Mouse (Mus musculus) kidney, embryonic 14.5 days (tissue): ENCODE data around the gene Fgf22. TPM values are rescaled to one million over a fixed set of nuclear protein-coding genes. Genes with fewer than 3 reads are reported as not detected.

ENCODE experiments used
- ATAC-seq: fragments of 200-750 bp; cut with Nextera tagmentation; 2 replicates; pipeline ENCODE4 v1.8.0; 2017; ENCODE audit warnings: moderate number of reproducible peaks, mild to moderate bottlenecking, moderate TSS enrichment, moderate library complexity; ENCODE audit not compliant: low FRiP score, low TSS enrichment
- H3K27ac ChIP-seq: fragments of 300-500 bp; sonication (generic); 2 replicates; pipeline ENCODE4 v1.5.1; 2014; ENCODE audit warnings: low read depth, mild to moderate bottlenecking, low read length, moderate library complexity, mixed read lengths
- H3K27me3 ChIP-seq: fragments of 300-500 bp; sonication (generic); 2 replicates; pipeline ENCODE4 v1.6.1; 2014; ENCODE audit warnings: mild to moderate bottlenecking, low read length; ENCODE audit not compliant: control insufficient read depth, insufficient read depth
- H3K36me3 ChIP-seq: fragments of 300-500 bp; sonication (generic); 2 replicates; pipeline ENCODE4 v1.6.1; 2014; ENCODE audit warnings: low read length, mixed read lengths; ENCODE audit not compliant: control insufficient read depth, insufficient read depth
- H3K4me1 ChIP-seq: fragments of 300-500 bp; sonication (generic); 2 replicates; pipeline ENCODE4 v1.6.1; 2014; ENCODE audit warnings: low read length, mixed read lengths; ENCODE audit not compliant: control insufficient read depth, insufficient read depth
- H3K4me2 ChIP-seq: fragments of 300-500 bp; sonication (generic); replicated peaks from 2 replicates; pipeline ENCODE4 v1.6.1; 2014; ENCODE audit warnings: low read depth, mild to moderate bottlenecking, low read length
- H3K4me3 ChIP-seq: fragments of 300-500 bp; sonication (generic); 2 replicates; pipeline ENCODE4 v1.5.1; 2014; ENCODE audit warnings: mild to moderate bottlenecking, low read length
- H3K9ac ChIP-seq: fragments of 300-500 bp; sonication (generic); 2 replicates; pipeline ENCODE4 v1.6.1; 2014; ENCODE audit warnings: low read depth, mild to moderate bottlenecking, low read length, moderate library complexity
- H3K9me3 ChIP-seq: fragments of 300-500 bp; sonication (generic); 2 replicates; pipeline ENCODE4 v1.6.1; 2016; ENCODE audit warnings: low read length; ENCODE audit not compliant: control insufficient read depth
- WGBS: fragments of 180-500 bp; shearing (Covaris S2); extraction: QIAGEN DNeasy Blood & Tissue Kit; methylation state at CpG from one replicate; pipeline ENCODE4 v1.1.7; 2014; 5-methylcytosine and 5-hydroxymethylcytosine counted together
- polyA plus RNA-seq: library from polyadenylated mRNA; unstranded; fragments of >200 nt; fragmentation: Nextera tagmentation; extraction: Ambion mirVana; gene quantifications from 2 replicates; pipeline ENCODE4 v1.2.1, GENCODE M21; 2014

Fgf22 gene
- polyA plus RNA-seq, 1 experiment from 2014 or later, result 0.61 TPM

GRCm38 (mm10) chr10:79767372-79768244, 12.7 kb downstream of the Fgf22 start:
- peak overlapping the region; percentile 82; the same call in 1 of the 2 replicates for H3K27ac ChIP-seq
- H3K27me3 ChIP-seq, result no peaks in the 10 kb centered on the region
- WGBS, result 10% methylated on average over 40 of the region's 40 CpGs
- H3K9me3 ChIP-seq, result no peaks in the 10 kb centered on the region; the same call in 1 of the 2 replicates
- H3K4me1 ChIP-seq, result peaks cover 25% of the 10 kb centered on the region
- peak; percentile 88 for ATAC-seq
- H3K4me3 ChIP-seq, result peak overlapping the region; percentile 67
- peak overlapping the region; percentile 96 for H3K4me2 ChIP-seq
- H3K9ac ChIP-seq, result peak overlapping the region; percentile 38
- peaks cover 3% of the 10 kb centered on the region; the same call in 1 of the 2 replicates for H3K36me3 ChIP-seq

DNA sequence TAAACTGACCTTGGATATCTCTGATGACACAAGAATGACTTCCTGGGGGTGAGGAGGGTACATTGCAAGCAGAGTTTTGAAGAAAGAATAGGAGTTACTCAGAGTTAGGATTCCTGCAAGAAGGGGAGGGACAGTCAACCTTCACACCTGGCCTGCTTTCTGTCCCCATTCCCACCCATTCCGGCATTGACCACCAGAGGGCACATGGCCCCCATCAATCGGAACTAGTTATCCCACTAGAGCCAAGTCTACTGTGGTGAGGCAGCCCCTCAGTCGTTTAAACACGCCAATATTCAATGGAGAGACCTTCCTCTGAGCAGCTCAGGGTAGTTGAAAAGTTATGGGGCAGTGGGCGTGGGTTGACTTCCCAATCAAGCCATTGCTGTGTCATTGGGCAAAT, 13.5 kb downstream of the Fgf22 start:
- 0 out of 2 replicates have a peak, but pooled peaks cover 3% of the 10 kb centered on the region for H3K36me3 ChIP-seq
- no peak overlapping the region for H3K4me2 ChIP-seq
- H3K9ac ChIP-seq, result no peak overlapping the region
- H3K4me1 ChIP-seq, result peaks cover 25% of the 10 kb centered on the region
- H3K9me3 ChIP-seq, result no peaks in the 10 kb centered on the region; the same call in 1 of the 2 replicates
- ATAC-seq, result no peak
- no peak overlapping the region for H3K4me3 ChIP-seq
- under 1% methylated on average over 5 of the region's 5 CpGs for WGBS
- no peak overlapping the region for H3K27ac ChIP-seq
- H3K27me3 ChIP-seq, result no peaks in the 10 kb centered on the region

- 17% methylated on average over 4 of the region's 4 CpGs for WGBS
- Histone ChIP-seq H3K27me3 (no peaks in the 10 kb centered on the region), H3K4me1 (peaks cover 25% of the 10 kb centered on the region), H3K4me3 (no peak overlapping the region), H3K27ac (no peak overlapping the region), H3K4me2 (no peak overlapping the region), H3K9me3 (no peaks in the 10 kb centered on the region; the same call in 1 of the 2 replicates), H3K9ac (no peak overlapping the region), H3K36me3 (0 out of 2 replicates have a peak, but pooled peaks cover 3% of the 10 kb centered on the region)
- no peak for ATAC-seq
Measured at GRCm38 (mm10) chr10:79769329-79769728, 14.5 kb downstream of the Fgf22 start.

DNA sequence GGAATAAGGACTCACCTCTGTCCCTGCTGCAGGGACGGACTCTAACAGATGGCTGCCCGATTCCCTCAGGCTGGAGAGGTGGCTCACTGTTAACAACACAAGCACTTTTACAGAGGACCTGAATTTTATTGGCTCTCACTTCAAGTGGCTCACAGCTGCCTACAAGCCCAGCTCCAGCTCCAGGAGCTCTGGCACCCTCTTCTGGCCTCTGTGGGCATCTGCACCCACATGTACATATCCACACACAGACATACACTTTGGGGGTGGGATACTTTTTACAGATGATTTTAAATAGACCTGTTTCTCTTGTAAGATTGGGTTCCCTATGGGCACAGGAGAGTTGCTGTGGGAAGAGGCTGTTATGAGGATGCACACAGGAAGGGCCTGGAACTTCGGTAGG, 17.4 kb downstream of the Fgf22 start:
- Histone ChIP-seq H3K36me3 (no peaks in the 10 kb centered on the region), H3K4me2 (no peak overlapping the region), H3K9me3 (no peaks in the 10 kb centered on the region; the same call in 1 of the 2 replicates), H3K4me3 (no peak overlapping the region), H3K27ac (no peak overlapping the region), H3K4me1 (peaks cover 11% of the 10 kb centered on the region), H3K9ac (no peak overlapping the region), H3K27me3 (no peaks in the 10 kb centered on the region)
- WGBS, result 94% methylated on average over 3 of the region's 3 CpGs
- ATAC-seq, result no peak

GRCm38 (mm10) chr10:79773208-79773607, 18.3 kb downstream of the Fgf22 start:
- H3K9me3 ChIP-seq, result no peaks in the 10 kb centered on the region; the same call in 1 of the 2 replicates
- H3K4me2 ChIP-seq, result no peak overlapping the region
- ATAC-seq, result no peak
- H3K4me3 ChIP-seq, result no peak overlapping the region
- peaks cover 15% of the 10 kb centered on the region for H3K4me1 ChIP-seq
- H3K27ac ChIP-seq, result no peak overlapping the region
- no peaks in the 10 kb centered on the region for H3K27me3 ChIP-seq
- 89% methylated on average over 2 of the region's 2 CpGs for WGBS
- no peak overlapping the region for H3K9ac ChIP-seq
- no peaks in the 10 kb centered on the region for H3K36me3 ChIP-seq

- Histone ChIP-seq H3K4me2 (no peak overlapping the region), H3K36me3 (no peaks in the 10 kb centered on the region), H3K27ac (no peak overlapping the region), H3K27me3 (0 out of 2 replicates have a peak, but pooled peaks cover 4% of the 10 kb centered on the region), H3K4me3 (no peak overlapping the region), H3K4me1 (peaks cover 11% of the 10 kb centered on the region), H3K9me3 (no peaks in the 10 kb centered on the region; the same call in 1 of the 2 replicates), H3K9ac (no peak overlapping the region)
- no peak for ATAC-seq
- 67% methylated on average over 5 of the region's 5 CpGs for WGBS
Measured at GRCm38 (mm10) chr10:79774486-79775279, 19.8 kb downstream of the Fgf22 start.

- Histone ChIP-seq H3K9me3 (no peaks in the 10 kb centered on the region; the same call in 1 of the 2 replicates), H3K36me3 (no peaks in the 10 kb centered on the region), H3K27me3 (peaks cover 8% of the 10 kb centered on the region; the same call in 1 of the 2 replicates), H3K9ac (peak within 1 kb of the TSS; percentile 64), H3K4me3 (peak within 1 kb of the TSS; percentile 53), H3K27ac (no peak within 1 kb of the TSS), H3K4me2 (peak within 1 kb of the TSS; percentile 72), H3K4me1 (peaks cover 21% of the 10 kb centered on the region)
- 1% methylated on average over 39 of the region's 39 CpGs for WGBS
- no peak for ATAC-seq
Measured at GRCm38 (mm10) chr10:79777103-79777531, 22.2 kb downstream of the Fgf22 start, which contains the start of gene Fstl3. Gene Fstl3 (plus strand): TSS chr10:79777272.

- no peak for ATAC-seq
- Histone ChIP-seq H3K4me2 (peak overlapping the region; percentile 72), H3K9me3 (no peaks in the 10 kb centered on the region), H3K9ac (peak overlapping the region; percentile 28; the same call in 1 of the 2 replicates), H3K27ac (no peak overlapping the region), H3K27me3 (peaks cover 8% of the 10 kb centered on the region; the same call in 1 of the 2 replicates), H3K4me1 (peaks cover 21% of the 10 kb centered on the region), H3K4me3 (peak overlapping the region; percentile 53; the same call in 1 of the 2 replicates), H3K36me3 (no peaks in the 10 kb centered on the region)
- 15% methylated on average over 15 of the region's 15 CpGs for WGBS
Measured at GRCm38 (mm10) chr10:79778006-79778405, 23.1 kb downstream of the Fgf22 start.
